ENCODE assay signal across 8 mouse cellular contexts in the genomic region with DNA sequence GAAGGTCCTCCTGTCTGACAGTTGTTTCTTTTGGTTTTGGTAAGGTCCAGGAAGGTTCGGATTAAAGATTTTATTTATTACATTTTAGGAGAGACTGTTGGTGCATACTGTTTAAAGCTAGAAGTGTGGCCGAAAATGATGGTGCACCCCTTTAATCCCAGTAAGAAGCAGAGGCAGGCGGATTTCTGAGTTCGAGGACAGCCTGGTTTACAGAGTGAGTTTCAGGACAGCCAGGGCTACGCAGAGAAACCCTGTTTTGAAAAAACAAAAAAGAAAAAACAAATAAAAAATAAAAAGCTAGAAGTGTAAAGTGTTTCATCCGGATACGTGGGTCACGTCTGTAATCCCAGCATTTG. TPM values are rescaled to one million over a fixed set of nuclear protein-coding genes. Genes with fewer than 3 reads are reported as not detected.
DNase-seq lines count a peak whose midpoint lies in the region; ATAC-seq and TF ChIP-seq lines count a peak whose summit lies in the region.

No protein-coding gene starts in this region.

- peaks cover 5% of the 10 kb centered on the region for H3K4me1 ChIP-seq in liver, adult 2 months (ENCODE audit: control insufficient read depth, insufficient read depth, low read length)
- H3K4me1 ChIP-seq in embryonic facial prominence, embryonic 14.5 days (ENCODE audit: control insufficient read depth, insufficient read depth, low read length), result peaks cover 6% of the 10 kb centered on the region; the same call in 1 of the 2 replicates
- H3K4me1 ChIP-seq in limb, embryonic 10.5 days, result peaks cover 3% of the 10 kb centered on the region; the same call in 1 of the 2 replicates
- peaks cover 4% of the 10 kb centered on the region; the same call in 1 of the 2 replicates for H3K4me1 ChIP-seq in neural tube, embryonic 13.5 days (replicated peaks)

- H3K4me2 ChIP-seq in embryonic facial prominence, embryonic 14.5 days (ENCODE audit: low read depth, low read length), result peak overlapping the region; percentile 62
- peak overlapping the region; percentile 80 for H3K4me2 ChIP-seq in neural tube, embryonic 13.5 days

- H3K4me3 ChIP-seq in liver, adult 2 months (ENCODE audit: insufficient read depth, low read depth, low read length), result peak overlapping the region; percentile 61
- peak overlapping the region; percentile 62 for H3K4me3 ChIP-seq in embryonic facial prominence, embryonic 14.5 days (ENCODE audit: low read depth, low read length)
- peak overlapping the region; percentile 62 for H3K4me3 ChIP-seq in limb, embryonic 10.5 days
- H3K4me3 ChIP-seq in neural tube, embryonic 13.5 days, result peak overlapping the region; percentile 60

- no peaks in the 10 kb centered on the region for H3K36me3 ChIP-seq in liver, adult 2 months (ENCODE audit: control insufficient read depth, insufficient read depth, low read length)
- H3K36me3 ChIP-seq in embryonic facial prominence, embryonic 14.5 days (ENCODE audit: control insufficient read depth, insufficient read depth, low read length), result no peaks in the 10 kb centered on the region
- H3K36me3 ChIP-seq in limb, embryonic 10.5 days, result peaks cover 12% of the 10 kb centered on the region
- peaks cover 11% of the 10 kb centered on the region; the same call in 1 of the 2 replicates for H3K36me3 ChIP-seq in neural tube, embryonic 13.5 days

- no peak overlapping the region for H3K27ac ChIP-seq in liver, adult 2 months (replicated peaks; ENCODE audit: insufficient read depth, low read depth, low read length)
- H3K27ac ChIP-seq in embryonic facial prominence, embryonic 14.5 days (replicated peaks; ENCODE audit: low read depth, low read length), result 0 out of 2 replicates have a peak overlapping the region, but pooled peaks have one; percentile 44
- H3K27ac ChIP-seq in limb, embryonic 10.5 days, result no peak overlapping the region; the same call in 1 of the 2 replicates
- H3K27ac ChIP-seq in neural tube, embryonic 13.5 days (replicated peaks), result peak overlapping the region; percentile 62

- no peak for TF ChIP-seq CTCF in liver, adult 2 months (IDR thresholded peaks at IDR 0.05; ENCODE audit: low read depth, low read length)

- H3K9me3 ChIP-seq in embryonic facial prominence, embryonic 14.5 days (ENCODE audit: control insufficient read depth, low read length), result no peaks in the 10 kb centered on the region
- no peaks in the 10 kb centered on the region for H3K9me3 ChIP-seq in limb, embryonic 10.5 days (replicated peaks)
- no peaks in the 10 kb centered on the region for H3K9me3 ChIP-seq in neural tube, embryonic 13.5 days

- no peak overlapping the region for H3K9ac ChIP-seq in liver, adult 2 months (ENCODE audit: low read depth, low read length)
- peak overlapping the region; percentile 70; the same call in 1 of the 2 replicates for H3K9ac ChIP-seq in embryonic facial prominence, embryonic 14.5 days (ENCODE audit: low read depth, low read length)
- peak overlapping the region; percentile 75 for H3K9ac ChIP-seq in neural tube, embryonic 13.5 days

- peaks cover 5% of the 10 kb centered on the region; the same call in 1 of the 2 replicates for H3K79me2 ChIP-seq in liver, adult 2 months (ENCODE audit: control insufficient read depth, insufficient read depth, low read length)

- H3K27me3 ChIP-seq in liver, adult 2 months (ENCODE audit: control insufficient read depth, insufficient read depth, low read length), result no peaks in the 10 kb centered on the region
- H3K27me3 ChIP-seq in embryonic facial prominence, embryonic 14.5 days (replicated peaks; ENCODE audit: control insufficient read depth, insufficient read depth, low read length), result no peaks in the 10 kb centered on the region
- no peaks in the 10 kb centered on the region for H3K27me3 ChIP-seq in limb, embryonic 10.5 days (ENCODE audit: low read depth, poor library complexity, severe bottlenecking)
- H3K27me3 ChIP-seq in neural tube, embryonic 13.5 days, result no peaks in the 10 kb centered on the region

- no peak for DNase-seq in liver, adult 2 months (ENCODE audit: extremely low read depth, low read depth, low spot score)
- no peak for DNase-seq in liver
- no peak for DNase-seq in embryonic facial prominence, embryonic 14.5 days (ENCODE audit: low spot score)
- no peak for DNase-seq in limb, embryonic 10.5 days (ENCODE audit: low spot score)
- no peak for DNase-seq in right cerebral cortex, postnatal 36 days (ENCODE audit: low spot score in 2 of 2)
- no peak for DNase-seq in adrenal gland, postnatal 4 days (ENCODE audit: low spot score in 2 of 2)
- DNase-seq in cerebellum, adult 8-10 months, result no peak

- TF ChIP-seq POLR2A in liver, adult 2 months (IDR thresholded peaks at IDR 0.05; ENCODE audit: extremely low read depth, insufficient read depth, low read length), result no peak

- 28% methylated on average over 8 of the region's 8 CpGs for WGBS in liver, adult 2 months
- 37% methylated on average over 8 of the region's 8 CpGs for WGBS in embryonic facial prominence, embryonic 14.5 days
- 37% methylated on average over 8 of the region's 8 CpGs for WGBS in limb, embryonic 10.5 days
- 37% methylated on average over 8 of the region's 8 CpGs for WGBS in neural tube, embryonic 13.5 days

- ATAC-seq in embryonic facial prominence, embryonic 14.5 days (ENCODE audit: low read depth), result peak; percentile 35; the same call in 1 of the 2 replicates
- ATAC-seq in neural tube, embryonic 13.5 days (ENCODE audit: low read depth), result peak; percentile 32; the same call in 1 of the 2 replicates

RNA-seq across cellular contexts. Expression of a gene that starts 0.3 kb away (rescaled TPM):
- 7.4 and 9.0 TPM in 2 replicates for total RNA-seq in liver, adult 2 months (2014; rRNA removed)
- 1.4 and 1.7 TPM in 2 replicates for polyA plus RNA-seq in liver, adult 2 months (2012; rRNA removed)
- polyA plus RNA-seq in embryonic facial prominence, embryonic 14.5 days (2014; fragmentation: Nextera tagmentation; extraction: Ambion mirVana), result 52.4 and 56.7 TPM in 2 replicates
- 44.5 and 54.5 TPM in 2 replicates for polyA plus RNA-seq in limb, embryonic 10.5 days (2016; fragmentation: Nextera tagmentation; extraction: Ambion mirVana)
- 74.3 and 76.4 TPM in 2 replicates for polyA plus RNA-seq in neural tube, embryonic 13.5 days (2015; fragmentation: Nextera tagmentation; extraction: Ambion mirVana)
- 10 to 100 TPM; 28.5 to 31.8 TPM for total RNA-seq in adrenal gland, postnatal 4 days (2021)

RNA-seq across cellular contexts. Expression of a gene that starts 17.6 kb away (rescaled TPM):
- total RNA-seq in liver, adult 2 months (2014; rRNA removed), result not detected in 2 replicates
- 0.11 TPM in 2 replicates for polyA plus RNA-seq in liver, adult 2 months (2012; rRNA removed)
- polyA plus RNA-seq in embryonic facial prominence, embryonic 14.5 days (2014; fragmentation: Nextera tagmentation; extraction: Ambion mirVana), result 0.24 and 0.32 TPM in 2 replicates
- polyA plus RNA-seq in limb, embryonic 10.5 days (2016; fragmentation: Nextera tagmentation; extraction: Ambion mirVana), result 0.10 TPM in 1 of 2 replicates, not detected in the other
- polyA plus RNA-seq in neural tube, embryonic 13.5 days (2015; fragmentation: Nextera tagmentation; extraction: Ambion mirVana), result 1.1 and 1.4 TPM in 2 replicates
- total RNA-seq in adrenal gland, postnatal 4 days (2021), result 1 to 10 TPM in 1 of 2 experiments, under 1 TPM in 1; 0.54 to 1.0 TPM

RNA-seq across cellular contexts. Expression of a gene that starts 21.1 kb away (rescaled TPM):
- total RNA-seq in liver, adult 2 months (2014; rRNA removed), result 21.1 and 27.4 TPM in 2 replicates
- 3.5 and 4.8 TPM in 2 replicates for polyA plus RNA-seq in liver, adult 2 months (2012; rRNA removed)
- 92.5 and 92.9 TPM in 2 replicates for polyA plus RNA-seq in embryonic facial prominence, embryonic 14.5 days (2014; fragmentation: Nextera tagmentation; extraction: Ambion mirVana)
- 172 and 201 TPM in 2 replicates for polyA plus RNA-seq in limb, embryonic 10.5 days (2016; fragmentation: Nextera tagmentation; extraction: Ambion mirVana)
- 113 and 132 TPM in 2 replicates for polyA plus RNA-seq in neural tube, embryonic 13.5 days (2015; fragmentation: Nextera tagmentation; extraction: Ambion mirVana)
- 10 to 100 TPM; 35.6 to 40.2 TPM for total RNA-seq in adrenal gland, postnatal 4 days (2021)

RNA-seq across cellular contexts. Expression of a gene that starts 25.2 kb away (rescaled TPM):
- 56.6 and 81.7 TPM in 2 replicates for total RNA-seq in liver, adult 2 months (2014; rRNA removed)
- 200 and 211 TPM in 2 replicates for polyA plus RNA-seq in liver, adult 2 months (2012; rRNA removed)
- 639 and 673 TPM in 2 replicates for polyA plus RNA-seq in embryonic facial prominence, embryonic 14.5 days (2014; fragmentation: Nextera tagmentation; extraction: Ambion mirVana)
- polyA plus RNA-seq in limb, embryonic 10.5 days (2016; fragmentation: Nextera tagmentation; extraction: Ambion mirVana), result 472 and 490 TPM in 2 replicates
- polyA plus RNA-seq in neural tube, embryonic 13.5 days (2015; fragmentation: Nextera tagmentation; extraction: Ambion mirVana), result 393 and 478 TPM in 2 replicates
- total RNA-seq in adrenal gland, postnatal 4 days (2021), result 100 to 1,000 TPM; 285 to 301 TPM

RNA-seq across cellular contexts. Expression of a gene that starts 30.1 kb away (rescaled TPM):
- 3.2 and 6.0 TPM in 2 replicates for total RNA-seq in liver, adult 2 months (2014; rRNA removed)
- 1.9 and 2.2 TPM in 2 replicates for polyA plus RNA-seq in liver, adult 2 months (2012; rRNA removed)
- 19.6 and 19.7 TPM in 2 replicates for polyA plus RNA-seq in embryonic facial prominence, embryonic 14.5 days (2014; fragmentation: Nextera tagmentation; extraction: Ambion mirVana)
- polyA plus RNA-seq in limb, embryonic 10.5 days (2016; fragmentation: Nextera tagmentation; extraction: Ambion mirVana), result 6.4 and 8.1 TPM in 2 replicates
- 2.6 TPM in 2 replicates for polyA plus RNA-seq in neural tube, embryonic 13.5 days (2015; fragmentation: Nextera tagmentation; extraction: Ambion mirVana)
- total RNA-seq in adrenal gland, postnatal 4 days (2021), result 1 to 10 TPM; 1.3 to 2.0 TPM

Comparison
In these comparisons a context has a peak if more than half of its experiments do, and no peak if none do; other contexts are left out.
1. H3K27ac ChIP-seq: peak in embryonic facial prominence, embryonic 14.5 days (single experiment) and neural tube, embryonic 13.5 days (single experiment); none in liver, adult 2 months (single experiment) and limb, embryonic 10.5 days (single experiment).
2. RNA of a gene that starts 0.3 kb away (polyA plus RNA-seq): 74.3 to 76.4 TPM in neural tube, embryonic 13.5 days, 44.5 to 54.5 TPM in limb, embryonic 10.5 days and 52.4 to 56.7 TPM in embryonic facial prominence, embryonic 14.5 days; 1.4 to 1.7 TPM in liver, adult 2 months; every median in the first group is over 10 times any median in the second.
3. RNA of a gene that starts 21.1 kb away (polyA plus RNA-seq): 172 to 201 TPM in limb, embryonic 10.5 days, 113 to 132 TPM in neural tube, embryonic 13.5 days and 92.5 to 92.9 TPM in embryonic facial prominence, embryonic 14.5 days; 3.5 to 4.8 TPM in liver, adult 2 months; every median in the first group is over 10 times any median in the second.
4. Peak in every context shown above with its lines, with median percentiles within 50 percentile points of each other: H3K4me3 ChIP-seq.